Mouse (Mus musculus) activated CD4-positive, CD25-positive, alpha-beta regulatory T cell (primary cell): ENCODE data around the gene Cdcp2. TPM values are rescaled to one million over a fixed set of nuclear protein-coding genes. Genes with fewer than 3 reads are reported as not detected.

ENCODE experiments used
- polyA plus RNA-seq, 2 experiments: library from polyadenylated mRNA; unstranded; fragments of 100-300 nt; shearing (Covaris generic); gene quantifications; one replicate each; pipeline ENCODE4 v1.2.1; 2017

Gene Cdcp2
- polyA plus RNA-seq = under 1 TPM in 1 of 2 experiments, not detected in 1; 0.21 TPM

DNA sequence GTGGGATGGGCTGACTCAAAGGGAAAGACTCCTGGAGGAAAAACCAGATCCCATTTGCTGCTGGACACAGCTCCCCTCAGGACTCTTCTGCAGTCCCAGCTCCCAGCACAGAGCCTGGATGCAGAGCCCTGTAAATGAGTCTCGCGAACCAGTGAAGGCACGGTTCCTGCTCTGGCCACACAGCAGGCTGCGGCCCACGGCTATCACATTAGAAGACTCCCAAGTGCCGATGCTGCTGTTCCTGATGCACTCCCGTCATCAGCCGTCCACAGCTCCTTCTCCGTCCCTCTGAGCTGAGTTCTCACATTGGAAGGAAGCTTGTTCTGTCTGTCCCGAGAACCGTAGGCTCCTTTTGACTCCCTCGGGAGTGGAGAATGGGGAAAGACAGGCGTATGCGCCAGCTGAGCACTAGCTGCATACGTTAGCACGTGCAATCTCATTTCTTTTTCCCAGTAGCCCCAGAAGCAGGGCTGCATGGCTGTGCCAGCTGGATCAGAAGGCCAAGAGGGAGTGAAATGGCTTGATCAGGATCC is at the start of gene Cdcp2:
Cdcp2 (plus strand) TSS at position 51 of the 533 bp plus-strand sequence.

DNA sequence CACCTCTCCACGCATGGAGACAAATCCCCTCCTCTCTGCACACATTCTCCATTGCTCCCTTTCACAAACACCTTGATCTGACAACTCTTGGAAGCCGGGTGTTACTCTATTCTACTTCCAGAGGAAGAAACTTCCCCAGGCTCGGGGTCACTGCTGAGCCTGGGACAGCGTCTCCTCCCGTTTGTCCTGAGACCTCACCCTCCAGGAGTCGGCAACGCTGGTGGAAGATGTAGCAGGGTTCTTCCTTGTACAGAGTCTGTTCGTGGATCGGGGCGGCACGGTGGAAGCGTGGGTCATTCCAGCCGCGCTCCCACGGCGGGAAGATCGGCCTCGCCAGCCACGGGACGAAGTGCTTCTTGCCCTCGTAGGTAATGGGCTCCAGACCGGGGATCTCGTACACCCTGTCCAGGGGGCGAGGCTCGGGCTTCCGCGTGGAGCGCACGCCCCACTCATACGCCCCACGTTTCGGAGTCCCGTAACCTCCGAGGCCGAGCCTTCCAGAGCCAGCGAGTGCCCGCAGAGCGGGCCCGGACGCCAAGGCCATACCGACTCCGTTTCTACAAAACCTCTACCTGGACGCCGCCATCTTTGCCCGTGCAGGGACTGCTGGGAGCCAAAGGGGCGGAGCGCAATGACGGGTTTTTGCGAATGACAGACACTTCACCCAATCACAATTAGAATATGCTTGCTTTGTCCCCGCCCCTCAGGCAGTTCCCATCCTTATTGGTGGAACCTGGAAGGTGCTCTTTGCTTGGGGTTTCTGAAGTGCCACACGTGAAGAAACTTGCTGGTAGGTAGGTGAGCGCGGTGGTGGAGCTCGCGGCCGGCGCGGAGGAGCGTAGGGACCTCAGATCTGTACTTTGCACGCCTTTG is 30.2 kb upstream of the Cdcp2 start, which contains the start of the genes Mrpl37 and Cyb5rl:
Mrpl37 (minus strand) TSS at position 617 of the 873 bp plus-strand sequence.
Cyb5rl (plus strand) TSS at position 737 of the 873 bp plus-strand sequence.

Other genes with a start within 250 kb of the Cdcp2 start
- 100 to 1,000 TPM in 1 of 2 experiments, 10 to 100 TPM in 1; 63.9 to 112 TPM for gene Ssbp3, start 186.2 kb upstream of the Cdcp2 start, polyA plus RNA-seq
- gene Mrpl37, start 30.0 kb upstream of the Cdcp2 start, polyA plus RNA-seq = 10 to 100 TPM; 57.7 to 68.4 TPM
- 1 to 10 TPM; 3.4 to 4.2 TPM for gene Cyb5rl, start 29.9 kb upstream of the Cdcp2 start, polyA plus RNA-seq
- 100 to 1,000 TPM; 377 to 382 TPM for gene Tmem59, start 81.5 kb downstream of the Cdcp2 start, polyA plus RNA-seq
- gene Tceanc2, start 82.2 kb downstream of the Cdcp2 start, polyA plus RNA-seq = 10 to 100 TPM; 19.0 to 29.5 TPM
- gene Ldlrad1, start 112.3 kb downstream of the Cdcp2 start, polyA plus RNA-seq = under 1 TPM in 1 of 2 experiments, not detected in 1; 0.27 TPM
- 10 to 100 TPM; 25.1 to 33.5 TPM for gene Lrrc42, start 156.6 kb downstream of the Cdcp2 start, polyA plus RNA-seq
- 10 to 100 TPM; 20.6 to 27.1 TPM for gene Hspb11, start 156.7 kb downstream of the Cdcp2 start, polyA plus RNA-seq
- gene Dio1, start 210.3 kb downstream of the Cdcp2 start, polyA plus RNA-seq = under 1 TPM in 1 of 2 experiments, not detected in 1; 0.32 TPM
- 100 to 1,000 TPM; 106 to 119 TPM for gene Yipf1, start 217.5 kb downstream of the Cdcp2 start, polyA plus RNA-seq